Mouse (Mus musculus) ES-Bruce4 (cell line): Measurements from ENCODE around the gene Psmb5. TPM values are rescaled to one million over a fixed set of nuclear protein-coding genes. Genes with fewer than 3 reads are reported as not detected.

ENCODE experiments used
- H3K27ac ChIP-seq: 2 replicates; pipeline ENCODE4 v1.5.1; 2012; ENCODE audit warnings: low read length, inconsistent platforms; ENCODE audit not compliant: insufficient read depth
- H3K27me3 ChIP-seq: 2 replicates; pipeline ENCODE4 v1.6.1; 2012; ENCODE audit warnings: mild to moderate bottlenecking, low read length, inconsistent platforms; ENCODE audit not compliant: control insufficient read depth, poor library complexity, insufficient read depth, severe bottlenecking
- H3K36me3 ChIP-seq: 2 replicates; pipeline ENCODE4 v1.6.1; 2012; ENCODE audit warnings: inconsistent platforms, mild to moderate bottlenecking, low read length, moderate library complexity; ENCODE audit not compliant: control insufficient read depth, poor library complexity, insufficient read depth, severe bottlenecking
- H3K4me1 ChIP-seq: one replicate; pipeline ENCODE4 v1.8.1; 2011; ENCODE audit warnings: low read length; ENCODE audit not compliant: control insufficient read depth, insufficient read depth
- H3K4me3 ChIP-seq: 2 replicates; pipeline ENCODE4 v1.5.1; 2011; ENCODE audit warnings: low read depth, mild to moderate bottlenecking, low read length
- H3K9ac ChIP-seq: 2 replicates; pipeline ENCODE4 v1.6.1; 2012; ENCODE audit warnings: low read depth, mild to moderate bottlenecking, inconsistent platforms; ENCODE audit not compliant: poor library complexity, severe bottlenecking
- H3K9me3 ChIP-seq: replicated peaks from 2 replicates; pipeline ENCODE4 v1.6.1; 2012; ENCODE audit warnings: mild to moderate bottlenecking, low read length, inconsistent platforms; ENCODE audit not compliant: control insufficient read depth, poor library complexity, insufficient read depth, severe bottlenecking
- CTCF ChIP-seq: IDR thresholded peaks from one replicate; pipeline ENCODE4 v1.8.1; 2011; ENCODE audit warnings: low read depth, low read length
- EP300 ChIP-seq: IDR thresholded peaks from 2 replicates; pipeline ENCODE4 v1.6.1; 2011; ENCODE audit warnings: low read depth, low read length; ENCODE audit not compliant: insufficient read depth
- POLR2A ChIP-seq: IDR thresholded peaks from one replicate; pipeline ENCODE4 v1.8.1; 2011; ENCODE audit warnings: low read length; ENCODE audit not compliant: insufficient read depth
- polyA plus RNA-seq: library from polyadenylated mRNA; stranded (reverse); fragments of >200 nt; gene quantifications from 2 replicates; pipeline ENCODE4 v1.2.4, GENCODE M21; 2011; ENCODE audit warnings: low read depth; ENCODE audit not compliant: missing spikeins, insufficient read depth, insufficient read length

The Psmb5 gene
- polyA plus RNA-seq, 1 experiment = 206 TPM

DNA sequence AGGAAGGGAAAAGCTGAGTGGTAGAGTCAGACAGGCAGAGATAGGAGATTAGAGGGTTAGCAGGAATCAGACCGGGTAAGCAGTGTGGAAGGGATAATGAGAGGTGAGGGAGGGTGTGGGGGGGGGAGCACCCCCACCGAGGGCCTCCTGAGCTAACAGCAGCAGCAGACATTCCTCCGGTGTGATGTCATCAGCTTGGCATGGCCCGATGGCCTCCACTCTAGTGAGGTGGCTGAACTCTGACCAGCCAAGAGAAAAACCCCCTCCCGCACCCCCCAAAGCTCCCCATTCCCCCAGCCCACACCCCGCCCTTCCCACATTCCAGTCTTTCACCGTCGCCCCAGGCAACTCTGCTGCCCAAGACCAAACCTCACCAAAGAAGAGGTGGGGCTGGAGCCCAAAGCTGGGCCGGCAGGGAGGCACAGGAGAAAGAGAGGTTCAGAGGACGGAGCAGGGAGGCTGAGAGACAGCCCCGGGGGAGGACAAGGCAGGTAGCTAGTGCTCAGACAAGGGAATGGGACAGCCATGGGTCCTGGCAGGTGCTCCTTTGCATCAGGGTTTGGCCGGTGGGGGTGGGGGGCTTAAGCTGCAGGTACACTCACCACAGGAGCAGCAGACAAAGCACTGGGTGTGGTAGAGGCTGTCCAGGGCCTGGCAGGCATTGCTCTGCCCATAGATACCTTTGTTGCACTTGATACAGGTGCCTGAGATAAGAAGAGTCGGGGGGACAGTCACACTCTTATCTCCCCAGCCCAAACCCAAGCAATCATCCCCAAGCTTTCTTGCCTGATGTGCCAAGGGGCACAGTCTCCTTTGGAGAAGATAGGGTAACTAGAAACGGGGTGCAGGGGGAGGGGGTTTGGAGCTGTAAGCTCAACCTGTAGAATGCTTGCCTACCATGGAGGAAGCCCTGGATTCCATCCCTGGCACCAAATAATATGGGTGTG lies 44.8 kb downstream of the Psmb5 start:
- TF ChIP-seq POLR2A (no peak), EP300 (peak; percentile 87)
- Histone ChIP-seq H3K9ac (peak overlapping the region; percentile 96), H3K4me3 (peak overlapping the region; percentile 86), H3K27ac (peak overlapping the region; percentile 95), H3K36me3 (peaks cover 54% of the 10 kb centered on the region), H3K9me3 (no peaks in the 10 kb centered on the region), H3K4me1 (peaks cover 9% of the 10 kb centered on the region), H3K27me3 (no peaks in the 10 kb centered on the region)

DNA sequence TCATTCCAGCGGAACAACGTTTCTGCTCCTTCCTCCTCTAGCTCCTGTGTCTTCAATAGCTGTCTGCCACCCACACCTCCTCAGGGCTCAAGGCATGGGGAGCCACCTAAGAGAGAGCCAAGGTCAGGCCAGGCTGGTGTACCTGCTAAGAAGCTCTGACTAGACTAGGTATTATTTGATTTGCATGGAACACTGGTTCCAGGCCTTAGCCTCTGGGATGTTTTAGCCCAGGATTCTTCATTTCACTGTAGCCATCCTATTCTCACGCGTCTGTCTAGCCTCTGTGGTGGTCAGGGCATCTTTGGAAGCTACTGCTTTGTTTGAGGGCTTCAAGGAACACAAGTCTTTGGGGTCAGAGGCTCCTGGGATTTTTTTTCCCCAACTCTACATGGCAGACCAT lies 45.7 kb downstream of the Psmb5 start:
- TF ChIP-seq EP300 (no peak), CTCF (no peak), POLR2A (no peak)
- no peaks in the 10 kb centered on the region for H3K27me3 ChIP-seq
- H3K4me3 ChIP-seq = peak overlapping the region; percentile 25
- H3K4me1 ChIP-seq = peaks cover 9% of the 10 kb centered on the region
- peaks cover 63% of the 10 kb centered on the region for H3K36me3 ChIP-seq
- peak overlapping the region; percentile 66 for H3K9ac ChIP-seq
- no peaks in the 10 kb centered on the region for H3K9me3 ChIP-seq
- peak overlapping the region; percentile 95 for H3K27ac ChIP-seq

DNA sequence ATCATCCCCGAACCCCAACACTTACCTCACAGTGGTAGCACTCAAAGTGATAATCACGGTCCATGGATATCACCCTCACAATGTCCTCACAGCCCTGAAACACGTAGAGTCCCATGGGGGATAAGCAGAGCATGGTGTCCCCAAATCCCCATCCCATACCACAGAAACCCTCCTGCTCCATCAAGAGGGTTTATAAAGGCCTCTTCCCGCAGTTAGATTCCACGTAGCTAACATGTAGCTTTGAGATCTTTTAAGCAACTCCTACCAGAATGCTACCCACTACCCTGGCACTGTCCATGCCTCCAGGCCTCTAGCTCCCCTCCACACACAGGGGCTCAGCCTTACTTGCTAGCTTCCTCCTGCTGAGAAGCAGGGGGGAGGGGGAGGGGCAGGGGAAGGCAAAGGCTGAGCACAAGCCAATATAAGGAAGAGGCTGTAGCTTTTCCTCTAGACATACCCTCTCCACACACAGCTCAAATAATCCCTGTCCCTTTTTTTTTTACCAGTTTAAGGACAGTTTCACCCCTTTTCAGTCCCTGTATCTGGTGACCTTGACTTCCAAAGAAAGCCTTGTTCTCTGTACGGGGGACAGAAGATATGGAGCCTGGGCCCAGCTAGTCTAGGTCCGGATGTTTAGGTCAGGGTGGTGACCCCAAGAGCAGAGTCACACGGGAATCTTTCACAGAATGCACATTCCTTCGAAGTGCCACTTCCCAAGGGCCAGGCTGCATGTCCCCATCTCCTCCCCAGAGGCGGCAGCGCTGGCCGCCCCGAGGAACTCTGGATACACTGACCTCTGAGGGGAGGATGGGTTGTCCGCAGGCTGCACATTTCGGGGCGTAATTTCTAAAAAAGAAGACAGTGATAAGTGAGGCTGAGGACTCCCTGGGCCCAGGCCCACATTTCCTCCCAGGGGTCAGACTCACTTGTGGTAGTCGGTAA lies 48.1 kb downstream of the Psmb5 start:
- Histone ChIP-seq H3K27me3 (no peaks in the 10 kb centered on the region), H3K36me3 (peaks cover 54% of the 10 kb centered on the region), H3K4me1 (peaks cover 9% of the 10 kb centered on the region), H3K4me3 (no peak overlapping the region), H3K27ac (peak overlapping the region; percentile 70), H3K9me3 (no peaks in the 10 kb centered on the region), H3K9ac (peak overlapping the region; percentile 20)
- no peak for TF ChIP-seq POLR2A
- 0 out of 2 replicates have a peak, but pooled peaks have one; percentile 16 for TF ChIP-seq EP300
- TF ChIP-seq CTCF = no peak

DNA sequence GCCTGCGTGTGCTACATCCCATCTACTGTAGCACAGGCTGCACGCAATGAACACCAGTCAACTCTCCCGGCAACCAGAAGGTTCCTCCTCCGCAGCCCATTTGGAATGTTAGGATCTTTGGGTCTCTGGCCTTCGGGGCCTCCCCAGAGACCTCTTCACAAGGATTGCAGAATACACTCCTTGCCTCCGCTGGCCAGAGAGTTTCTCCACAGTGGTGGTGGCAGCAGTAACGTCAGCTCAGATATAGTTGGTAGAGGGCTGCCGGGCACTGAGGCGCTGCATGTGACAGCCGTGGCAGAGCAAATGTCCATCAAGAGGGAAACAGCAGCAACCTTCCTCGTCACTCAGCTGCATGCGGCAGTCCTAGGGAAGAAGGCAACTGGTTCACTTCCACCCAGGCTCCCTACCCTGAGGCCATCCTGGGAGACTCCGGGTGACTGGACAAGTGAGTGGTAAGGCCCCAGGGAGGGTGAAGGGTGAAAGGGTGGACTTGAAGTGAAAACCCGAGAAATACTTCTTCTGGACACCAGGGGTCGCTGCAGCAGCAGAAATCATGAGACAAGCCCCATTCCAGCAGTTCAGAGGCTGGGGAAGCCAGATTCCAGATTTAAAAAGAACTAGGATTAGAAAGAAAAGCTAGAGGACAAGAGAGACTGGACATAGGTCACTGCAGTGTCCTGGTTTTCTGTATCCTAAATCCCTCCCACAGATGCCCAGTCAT lies 49.0 kb downstream of the Psmb5 start:
- H3K9me3 ChIP-seq = no peaks in the 10 kb centered on the region
- H3K4me1 ChIP-seq = peaks cover 9% of the 10 kb centered on the region
- H3K4me3 ChIP-seq = no peak overlapping the region
- H3K9ac ChIP-seq = no peak overlapping the region
- TF ChIP-seq EP300 (0 out of 2 replicates have a peak, but pooled peaks have one; percentile 12), CTCF (peak; percentile 73), POLR2A (no peak)
- peak overlapping the region; percentile 70 for H3K27ac ChIP-seq
- H3K36me3 ChIP-seq = peaks cover 50% of the 10 kb centered on the region
- H3K27me3 ChIP-seq = no peaks in the 10 kb centered on the region

Other genes with a start within 250 kb of the Psmb5 start
- gene Slc7a7, start 200.2 kb downstream of the Psmb5 start, polyA plus RNA-seq = 46.6 and 47.7 TPM in 2 replicates
- gene Mrpl52, start 191.1 kb downstream of the Psmb5 start, polyA plus RNA-seq = 114 and 115 TPM in 2 replicates
- gene Mmp14, start 186.4 kb downstream of the Psmb5 start, polyA plus RNA-seq = 50.4 and 60.7 TPM in 2 replicates
- gene Lrp10, start 153.9 kb downstream of the Psmb5 start, polyA plus RNA-seq = 22.9 and 25.8 TPM in 2 replicates
- gene Rem2, start 141.9 kb downstream of the Psmb5 start, polyA plus RNA-seq = 2.6 and 4.0 TPM in 2 replicates
- gene Prmt5, start 100.5 kb downstream of the Psmb5 start, polyA plus RNA-seq = 165 and 183 TPM in 2 replicates
- gene Haus4, start 63.4 kb downstream of the Psmb5 start, polyA plus RNA-seq = 68.6 and 72.3 TPM in 2 replicates
- gene Ajuba, start 40.5 kb downstream of the Psmb5 start, polyA plus RNA-seq = 112 TPM in 2 replicates
- 8.4 and 9.2 TPM in 2 replicates for gene 4931414P19Rik, start 12.0 kb downstream of the Psmb5 start, polyA plus RNA-seq
- gene Psmb11, start 3.4 kb upstream of the Psmb5 start, polyA plus RNA-seq = 0.21 and 0.64 TPM in 2 replicates
- not detected in 2 replicates for gene Gm17606, start 22.9 kb upstream of the Psmb5 start, polyA plus RNA-seq
- gene Cdh24, start 23.3 kb upstream of the Psmb5 start, polyA plus RNA-seq = 6.0 and 6.4 TPM in 2 replicates
- gene 1700123O20Rik, start 68.2 kb upstream of the Psmb5 start, polyA plus RNA-seq = 25.9 and 26.4 TPM in 2 replicates
- gene Acin1, start 68.9 kb upstream of the Psmb5 start, polyA plus RNA-seq = 299 and 323 TPM in 2 replicates
- 0.42 TPM in 1 of 2 replicates, not detected in the other for gene Gm29776, start 80.8 kb upstream of the Psmb5 start, polyA plus RNA-seq
- not detected in 2 replicates for gene Cebpe, start 94.2 kb upstream of the Psmb5 start, polyA plus RNA-seq
- gene Slc7a8, start 163.9 kb upstream of the Psmb5 start, polyA plus RNA-seq = 2.0 and 2.3 TPM in 2 replicates
- gene Rnf212b, start 196.1 kb upstream of the Psmb5 start, polyA plus RNA-seq = 0.66 and 1.5 TPM in 2 replicates